Mouse (Mus musculus) myocyte (in vitro differentiated cells): Measurements from ENCODE around the gene Vps26c. TPM values are rescaled to one million over a fixed set of nuclear protein-coding genes. Genes with fewer than 3 reads are reported as not detected.

Experiments used
- polyA plus RNA-seq: library from polyadenylated mRNA; unstranded; fragments of >200 nt; fragmentation: generic; extraction: Trizol; gene quantifications from one replicate; pipeline ENCODE4 v1.2.1, GENCODE M21; 2012; ENCODE audit warnings: missing spikeins

The Vps26c gene
- polyA plus RNA-seq, 1 experiment, result 58.3 TPM

Other genes starting within 250 kb of the Vps26c start
- gene Hlcs, start 213.3 kb downstream of the Vps26c start, polyA plus RNA-seq, result 3.2 TPM
- 0.08 TPM for gene Ripply3, start 198.4 kb downstream of the Vps26c start, polyA plus RNA-seq
- gene Ttc3, start 156.2 kb downstream of the Vps26c start, polyA plus RNA-seq, result 25.0 TPM
- gene Pigp, start 155.0 kb downstream of the Vps26c start, polyA plus RNA-seq, result 63.2 TPM
- 20.7 TPM for gene Dyrk1a, start 43.2 kb upstream of the Vps26c start, polyA plus RNA-seq